Mouse (Mus musculus) heart, postnatal 14 days (tissue): Measurements from ENCODE around the gene Tekt1. TPM values are rescaled to one million over a fixed set of nuclear protein-coding genes. Genes with fewer than 3 reads are reported as not detected.
A peak's percentile ranks its signal among the peaks of the same experiment; 100 is the strongest.
"Not testable (repeated sequence)": the region's sequence is repeated elsewhere in the genome, so short reads cannot be mapped to it uniquely, and the experiment has no call there.

Source experiments
- DNase-seq, 2 experiments: peaks; one replicate each; pipeline ENCODE4 v3.0.0; 2021 to 2022
- intact Hi-C: fragments of 180-260 bp; cut with DNase I; formaldehyde crosslinking; loops from one replicate; pipeline ENCODE4 v1.15.1; 2025
- total RNA-seq, 2 experiments: library from RNA; stranded (reverse); gene quantifications; 2 replicates each; pipeline ENCODE4 v1.2.3; 2021

Tekt1 gene
- total RNA-seq, 2 experiments from 2014 or later = 0.26 TPM; not detected in 1

DNA sequence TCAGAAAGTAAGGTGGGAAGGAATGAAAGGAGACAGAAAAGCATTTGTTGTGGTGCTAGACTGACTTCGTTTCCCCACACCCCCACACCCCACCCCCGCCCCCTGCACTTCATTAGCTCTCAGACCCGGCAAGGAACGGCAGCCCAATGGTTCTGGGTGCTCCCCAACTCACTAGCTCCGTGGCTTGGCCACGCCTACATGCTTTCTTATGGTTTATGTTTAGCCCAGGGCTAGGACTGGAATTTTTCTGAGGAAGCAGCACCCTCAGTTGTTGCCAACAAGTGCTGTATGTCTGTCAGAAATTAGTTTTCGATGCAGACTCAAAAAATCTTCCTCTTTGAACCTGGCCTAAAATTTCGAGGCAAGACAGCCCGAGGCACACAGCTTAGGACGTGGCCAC, 13.7 kb downstream of the Tekt1 start:
- DNase-seq = no peak
- intact Hi-C loops = no loop called here

DNA sequence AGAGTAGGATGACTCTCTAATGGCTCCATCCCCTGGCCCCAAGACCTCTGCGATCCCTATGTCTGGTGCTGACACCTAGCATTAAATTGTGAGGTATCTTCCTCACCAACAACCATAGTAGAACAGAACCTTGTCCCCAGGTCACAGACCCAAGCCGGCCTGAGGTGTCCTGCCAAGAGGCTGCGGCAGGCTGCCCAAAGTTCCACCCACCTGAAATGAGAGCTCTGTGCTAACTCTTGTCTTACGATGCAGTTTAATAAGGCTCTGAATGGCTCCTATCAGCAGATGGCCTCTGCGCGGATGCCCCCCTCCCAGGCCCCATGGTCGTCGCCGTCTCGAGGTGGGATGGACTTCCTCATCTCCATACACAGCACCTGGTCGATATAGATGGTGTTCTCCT, 17.8 kb downstream of the Tekt1 start:
- no peak for DNase-seq
- intact Hi-C loops = loop anchor here (1.0 kb wide), 1 partner anchor 84 kb away; no protein-coding TSS in a partner anchor

DNA sequence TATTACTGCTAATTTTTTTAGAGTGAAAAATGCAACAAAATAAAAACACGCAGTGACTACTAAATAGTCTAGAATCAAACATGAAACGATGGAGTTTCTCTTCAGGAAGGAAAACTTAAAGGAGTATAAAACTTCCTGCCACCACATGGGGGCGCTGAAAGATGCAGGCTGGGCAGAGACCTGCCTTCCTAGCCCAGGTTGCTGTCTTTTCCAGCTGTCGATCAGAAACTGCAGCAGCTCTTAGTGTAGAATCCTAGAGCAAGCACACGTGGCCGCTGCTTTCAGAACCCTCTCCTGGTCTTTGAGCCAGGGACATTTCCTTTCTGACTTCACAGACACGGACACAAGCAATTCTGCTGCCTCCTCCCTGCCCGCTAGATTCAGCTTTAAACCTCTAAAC, 18.3 kb downstream of the Tekt1 start:
- peak; percentile 56 to 75 for DNase-seq
- intact Hi-C loops = loop anchor here (1.0 kb wide), 1 partner anchor 84 kb away; no protein-coding TSS in a partner anchor

DNA sequence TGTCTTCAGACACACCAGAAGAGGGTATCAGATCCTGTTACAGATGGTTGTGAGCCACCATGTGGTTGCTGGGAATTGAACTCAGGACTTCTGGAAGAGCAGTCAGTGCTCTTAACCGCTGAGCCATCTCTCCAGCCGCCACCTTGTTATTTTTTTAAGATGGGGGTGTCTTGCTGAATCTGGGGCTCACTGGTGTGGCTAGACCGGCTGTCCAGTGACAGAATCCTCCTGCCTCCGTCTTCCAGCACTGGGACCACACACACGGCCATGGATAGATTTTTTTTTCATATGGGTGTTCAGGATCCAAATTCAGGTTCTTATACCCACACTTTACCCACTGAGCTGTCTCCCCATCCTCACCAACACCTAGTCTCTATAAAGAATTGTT, 19.0 kb downstream of the Tekt1 start:
- intact Hi-C loops, DNase-seq: not testable (repeated sequence)

DNA sequence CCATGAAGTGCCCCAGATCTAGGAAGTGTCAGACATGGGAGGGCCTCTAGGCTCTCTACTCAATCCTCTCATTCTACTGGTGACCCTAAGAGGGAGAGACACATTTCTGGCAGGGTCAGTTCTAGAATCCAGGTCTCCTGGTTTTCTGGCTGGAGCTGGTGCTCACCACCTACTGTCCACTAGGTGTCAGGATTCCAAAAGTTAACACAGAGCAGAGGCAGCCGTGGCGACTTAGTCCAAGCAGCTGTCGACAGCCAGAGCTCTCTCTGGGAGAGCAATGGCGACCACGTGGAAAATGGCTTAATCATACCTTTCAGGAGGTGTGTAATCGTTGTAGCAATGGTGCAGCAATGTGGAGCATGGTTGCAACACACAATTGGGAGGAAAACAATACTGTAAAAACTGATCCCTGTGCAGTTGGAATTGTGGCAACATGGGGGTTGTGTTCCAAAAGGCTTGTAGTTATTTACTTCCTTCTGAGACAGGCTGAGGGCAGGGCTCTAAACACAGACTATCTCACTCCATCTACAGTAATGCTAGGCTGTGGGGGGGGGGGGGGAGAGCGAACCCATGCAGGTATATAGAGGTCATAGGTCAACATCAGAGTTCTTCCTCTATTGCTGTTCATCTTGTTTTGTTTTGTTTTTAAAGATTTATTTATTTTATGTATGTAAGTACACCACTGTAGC, 19.5 kb downstream of the Tekt1 start:
- intact Hi-C loops = no loop called here
- DNase-seq = peak; percentile 49 to 66

DNA sequence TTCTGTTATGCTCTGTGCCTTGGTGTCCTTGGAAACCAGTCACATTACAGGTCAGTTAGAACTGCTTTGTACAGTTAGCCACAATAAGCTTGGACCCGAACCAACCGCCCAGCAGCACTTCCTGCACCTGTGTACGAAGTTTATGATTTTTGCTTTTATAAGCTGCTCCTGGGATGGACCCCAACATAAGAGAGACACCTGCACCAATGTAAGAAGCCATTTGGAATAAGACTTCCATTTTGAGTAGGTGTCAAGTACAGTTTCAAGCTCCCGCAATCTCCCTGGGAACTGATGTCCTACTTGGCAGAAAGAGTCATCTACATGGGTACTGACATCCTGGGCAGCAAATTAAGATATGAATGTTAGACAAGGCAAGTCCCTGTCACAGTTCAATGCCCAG, 22.5 kb downstream of the Tekt1 start:
- DNase-seq = no peak
- intact Hi-C loops = no loop called here

DNA sequence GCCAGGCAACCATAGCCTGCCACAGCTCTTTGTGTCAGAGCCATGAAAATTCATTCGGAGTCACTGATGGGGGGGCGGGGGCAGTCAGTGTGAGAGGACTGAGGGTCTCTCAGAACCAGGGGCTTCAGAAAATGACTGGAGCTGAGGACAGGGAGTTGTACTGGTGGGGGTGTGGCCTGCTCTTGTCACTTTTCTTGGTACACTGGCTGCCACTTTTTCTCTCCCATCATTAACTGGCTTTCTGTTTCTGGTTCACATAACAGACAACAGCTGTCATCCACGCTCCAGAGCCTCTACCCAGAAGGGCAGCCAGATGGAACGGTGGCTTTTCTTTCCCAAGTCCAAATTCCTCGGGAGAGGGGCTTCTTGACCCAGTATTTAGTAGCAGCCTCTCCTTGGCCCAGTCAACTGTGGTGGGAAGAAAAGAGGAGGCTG, 23.8 kb downstream of the Tekt1 start:
- DNase-seq = no peak
- intact Hi-C loops = no loop called here

DNA sequence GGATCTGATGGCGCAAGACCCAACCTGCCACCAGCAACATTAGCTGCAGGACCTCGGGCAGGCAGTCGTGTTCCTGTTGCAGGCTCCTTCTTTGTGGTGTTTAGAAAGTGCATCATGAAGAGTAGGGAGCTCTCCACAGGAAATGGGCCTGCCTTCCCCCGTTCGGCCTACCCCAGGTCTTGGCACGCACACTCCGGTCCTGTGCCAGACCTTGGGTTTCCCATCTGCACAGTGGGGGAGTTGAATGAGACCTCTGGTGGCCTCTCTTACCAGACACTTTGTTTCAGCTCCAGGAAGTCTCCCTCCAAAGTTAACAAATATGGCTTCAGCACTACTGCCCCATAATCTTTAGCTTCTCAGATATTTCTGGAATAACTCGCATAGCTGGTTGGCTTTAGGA, 25.5 kb downstream of the Tekt1 start:
- no peak for DNase-seq
- intact Hi-C loops = no loop called here

DNA sequence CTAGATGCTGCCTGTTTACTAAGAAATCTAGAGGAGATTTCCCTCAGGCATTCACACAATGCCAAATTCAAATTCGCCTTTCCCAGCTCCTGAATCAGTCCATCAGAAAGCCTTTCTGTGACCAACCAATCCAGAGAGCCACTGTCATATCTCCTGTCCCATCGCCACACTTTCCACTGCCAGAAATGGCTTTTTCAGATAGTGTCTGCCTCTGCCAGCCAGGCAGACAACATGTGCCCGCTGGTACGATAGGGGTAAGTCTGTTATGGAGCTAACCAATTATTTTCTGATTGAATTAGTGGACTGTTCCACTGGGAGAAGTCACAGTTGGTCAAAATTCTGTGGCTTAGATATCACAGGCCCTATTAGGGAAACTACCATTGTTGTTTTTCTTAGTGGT, 27.6 kb downstream of the Tekt1 start:
- DNase-seq = no peak
- intact Hi-C loops = no loop called here

DNA sequence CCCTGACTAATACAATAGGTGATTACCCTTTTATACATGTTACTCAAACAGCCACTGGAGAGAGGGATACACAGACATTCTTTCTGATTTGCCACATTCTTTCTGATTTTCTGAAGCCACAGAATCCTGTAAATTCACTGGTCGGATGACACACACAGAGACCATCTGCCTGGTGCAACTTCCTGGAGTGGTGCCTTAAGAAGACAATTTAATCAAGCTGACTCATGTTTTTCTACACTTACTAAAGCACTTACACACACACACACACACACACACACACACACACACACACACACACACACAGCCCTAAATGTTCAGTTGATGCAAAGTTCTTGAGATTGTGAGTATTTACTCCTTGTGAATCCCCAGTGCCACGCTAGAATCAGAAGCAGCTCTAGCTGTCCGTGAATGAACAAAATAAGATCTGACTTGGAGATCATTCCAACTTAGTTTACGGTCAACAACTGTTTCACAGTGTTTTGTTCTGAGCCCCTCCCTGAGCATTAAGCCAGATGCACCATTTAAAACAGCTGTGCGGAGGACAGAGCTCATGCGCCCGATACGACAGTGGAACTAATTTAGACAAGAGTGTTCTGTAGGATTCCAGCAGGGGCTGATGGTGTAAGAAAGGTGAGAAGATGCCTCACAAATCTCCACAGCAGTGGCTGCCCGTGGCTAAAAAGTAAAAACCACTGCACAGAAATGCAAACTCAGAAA, 29.1 kb downstream of the Tekt1 start:
- no peak for DNase-seq
- intact Hi-C loops = no loop called here

DNA sequence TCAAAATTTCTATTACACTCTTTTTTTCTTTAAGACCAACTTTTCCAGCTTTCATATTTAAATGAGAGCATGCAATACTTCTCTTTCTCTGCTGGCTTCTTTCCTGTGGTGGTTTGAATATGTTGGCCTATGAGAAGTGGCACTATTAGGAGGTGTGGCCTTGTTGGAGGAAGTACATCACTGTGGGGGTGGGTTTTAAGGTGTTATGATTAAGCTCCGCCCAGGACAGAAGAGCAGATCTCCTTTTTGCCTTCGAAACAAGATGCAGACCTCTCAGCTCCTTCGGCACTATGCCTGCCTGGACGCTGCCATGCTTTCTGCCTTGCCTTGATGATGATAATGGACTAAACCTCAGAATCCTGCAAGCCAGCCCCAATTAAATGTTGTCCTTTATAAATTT, 36.5 kb downstream of the Tekt1 start:
- no peak for DNase-seq
- intact Hi-C loops = no loop called here

DNA sequence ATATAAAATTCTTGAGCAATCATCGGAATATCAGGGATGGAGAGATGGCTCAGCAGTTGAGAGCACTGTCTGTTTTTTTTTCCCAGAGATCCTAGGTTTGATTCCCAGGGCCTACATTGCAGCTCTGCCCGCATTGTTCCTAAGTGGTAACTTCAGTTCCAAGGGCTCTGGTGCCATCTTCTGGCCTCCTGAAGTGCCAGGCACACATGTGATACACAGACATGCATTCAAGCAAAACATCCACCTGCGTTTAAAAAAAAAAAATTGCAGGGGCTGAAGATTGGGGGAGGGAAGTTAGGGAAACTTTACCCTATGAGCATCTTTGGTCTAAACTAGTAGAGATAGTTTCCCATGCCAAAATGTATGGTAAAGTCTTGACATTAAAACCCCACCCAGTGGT, 37.8 kb downstream of the Tekt1 start:
- no peak for DNase-seq
- intact Hi-C loops = loop anchor here (5.0 kb wide), 1 partner anchor 97 kb away; no protein-coding TSS in a partner anchor

DNA sequence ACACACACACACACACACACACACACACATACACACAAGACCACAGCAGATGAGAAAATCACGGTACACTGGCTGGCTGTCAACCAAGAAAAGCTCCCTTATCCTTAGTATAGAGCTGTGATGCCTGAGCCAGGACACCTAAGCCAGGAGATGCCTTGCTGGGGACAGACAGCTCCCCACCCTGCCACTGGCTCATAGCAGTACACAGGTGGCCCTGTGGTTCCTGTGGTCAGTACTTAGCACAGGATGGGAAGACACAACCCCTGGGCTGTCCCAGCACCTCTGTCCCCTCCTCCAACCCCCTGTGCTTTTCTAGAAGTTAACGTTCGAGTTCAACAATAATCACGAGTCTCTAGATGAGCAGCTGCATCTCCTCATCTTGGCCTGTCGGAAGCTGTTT, 44.2 kb downstream of the Tekt1 start:
- intact Hi-C loops = no loop called here
- DNase-seq = no peak

DNA sequence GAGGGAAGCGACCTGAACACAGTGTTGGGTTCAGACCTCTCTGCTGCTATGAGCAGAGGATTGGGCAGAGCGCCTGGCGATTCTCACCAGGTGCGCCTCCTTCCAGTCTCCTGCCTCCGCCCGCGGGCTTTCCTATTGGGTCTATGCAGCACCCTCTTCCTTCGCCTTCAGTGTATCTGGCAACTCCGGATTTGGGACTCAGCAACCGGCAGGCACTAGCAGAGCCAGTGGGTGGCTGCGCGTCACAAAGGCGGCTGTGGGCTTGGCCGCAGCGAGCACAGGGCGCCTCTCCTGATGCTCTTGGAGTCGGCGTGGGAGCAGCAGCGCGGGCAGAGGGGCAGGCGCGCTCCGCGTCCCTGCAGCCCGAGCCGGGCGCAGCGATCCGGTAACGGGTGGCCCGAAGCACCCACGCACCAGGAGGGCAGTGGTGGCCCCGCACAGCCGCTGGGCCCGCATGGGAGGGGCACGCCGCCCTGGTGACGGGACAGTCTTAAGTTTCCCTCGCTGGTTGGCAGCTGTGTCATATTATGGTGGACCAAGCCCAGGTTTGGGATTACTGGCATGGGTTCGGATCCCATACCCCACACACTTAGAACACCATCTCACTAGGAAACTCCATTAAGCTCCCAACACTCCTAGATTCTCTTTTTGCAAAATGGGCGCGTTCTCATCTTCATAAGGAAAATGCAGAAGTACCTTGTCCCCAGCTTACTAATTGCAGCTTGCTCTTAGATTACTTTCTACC, 47.9 kb downstream of the Tekt1 start, which contains the start of gene Fbxo39:
Gene Fbxo39 (plus strand): TSS at position 294 of the 745 bp plus-strand sequence.
- peak in 1 of 2 experiments; percentile 16 for DNase-seq
- intact Hi-C loops = no loop called here

DNA sequence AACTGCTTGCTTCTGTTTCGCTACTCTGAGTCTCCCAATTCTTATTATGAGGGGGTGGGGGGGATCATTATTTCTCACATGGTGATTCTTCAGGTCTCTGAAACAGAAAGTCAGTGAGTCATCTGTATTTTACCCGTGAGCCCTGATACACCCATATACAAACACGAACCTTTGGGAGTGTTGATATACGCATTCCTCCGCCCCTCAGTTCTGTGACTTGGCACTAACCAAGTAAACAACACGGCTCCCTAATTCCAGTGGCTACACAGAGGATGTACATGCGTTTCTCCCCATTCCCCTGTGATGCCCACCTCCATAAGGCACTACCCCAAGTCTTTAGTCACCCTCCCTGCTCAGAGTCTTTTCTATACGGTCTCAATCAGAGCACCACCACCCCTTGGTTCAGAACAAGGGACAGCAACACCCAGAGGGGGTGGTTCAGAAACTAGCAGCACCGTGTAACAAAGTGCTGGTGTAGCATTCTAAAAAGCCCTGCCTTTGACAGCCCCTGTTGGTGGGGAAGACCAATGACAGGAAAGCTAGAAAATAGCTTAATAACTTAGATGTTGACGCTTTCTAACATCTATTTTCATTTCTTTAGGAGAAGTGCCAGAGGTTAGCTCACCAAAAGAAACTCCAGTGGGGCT, 50.8 kb downstream of the Tekt1 start:
- no peak for DNase-seq
- intact Hi-C loops = no loop called here

DNA sequence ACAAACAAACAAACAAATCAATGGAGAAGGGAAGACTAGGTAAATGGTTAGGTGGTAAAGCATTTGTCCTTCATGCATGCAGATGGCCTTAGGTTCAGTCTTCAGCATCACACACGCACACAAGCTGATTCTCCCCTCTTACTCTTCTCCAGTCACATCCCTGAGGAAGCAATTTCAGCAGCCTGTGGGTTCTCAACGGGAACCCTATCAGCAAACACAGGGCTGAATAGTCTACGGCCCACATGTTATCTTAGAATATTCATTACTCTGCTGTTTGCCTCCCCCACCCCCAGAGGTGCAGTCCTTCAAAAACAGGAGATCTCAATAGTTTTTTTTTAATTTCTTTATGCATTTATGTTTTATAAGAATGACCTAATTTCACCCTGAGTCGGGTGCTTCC, 51.8 kb downstream of the Tekt1 start:
- intact Hi-C loops = no loop called here

DNA sequence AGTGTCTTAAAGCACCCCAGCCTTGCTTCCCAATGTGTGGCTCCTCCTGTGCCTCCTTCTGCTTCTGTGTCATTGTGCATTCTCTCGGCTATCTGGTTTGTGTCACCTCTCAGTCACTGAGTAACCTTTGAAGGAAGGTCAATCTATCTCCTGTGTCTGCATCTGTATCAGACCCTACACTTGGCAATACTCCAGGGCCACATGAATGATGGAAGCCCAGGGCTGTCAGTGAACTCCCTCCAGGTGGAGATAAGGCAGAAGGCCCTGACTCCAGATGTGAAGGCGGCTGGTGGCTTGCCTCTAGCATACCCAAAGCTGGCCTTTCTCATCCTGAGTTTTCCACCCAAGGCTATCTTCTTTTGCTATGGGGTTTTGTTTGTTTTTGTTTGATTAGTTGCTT, 53.3 kb downstream of the Tekt1 start:
- no peak for DNase-seq
- intact Hi-C loops = no loop called here

More for the DNA sequence above, 51.8 kb downstream of the Tekt1 start:
- no peak for DNase-seq

DNA sequence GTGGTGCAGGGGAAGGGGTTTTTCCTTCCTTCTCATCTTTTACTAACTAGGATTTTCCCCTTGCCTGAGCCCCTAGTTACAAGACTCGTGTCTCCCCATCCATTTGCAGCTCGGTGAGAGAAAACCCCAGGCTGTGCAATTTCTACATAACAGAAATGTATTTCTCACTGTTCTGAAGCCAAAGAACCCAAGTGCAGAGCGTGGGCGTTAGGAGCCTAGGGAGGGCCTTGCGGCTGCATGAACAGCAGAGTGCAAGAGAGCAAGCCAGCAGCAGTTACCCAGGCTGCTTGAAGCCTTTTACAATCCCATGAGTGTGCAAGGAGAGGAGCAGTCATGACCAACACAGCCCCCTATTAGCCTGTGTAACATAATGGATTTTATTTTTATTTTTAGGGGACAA, 54.8 kb downstream of the Tekt1 start:
- no peak for DNase-seq
- intact Hi-C loops = no loop called here

DNA sequence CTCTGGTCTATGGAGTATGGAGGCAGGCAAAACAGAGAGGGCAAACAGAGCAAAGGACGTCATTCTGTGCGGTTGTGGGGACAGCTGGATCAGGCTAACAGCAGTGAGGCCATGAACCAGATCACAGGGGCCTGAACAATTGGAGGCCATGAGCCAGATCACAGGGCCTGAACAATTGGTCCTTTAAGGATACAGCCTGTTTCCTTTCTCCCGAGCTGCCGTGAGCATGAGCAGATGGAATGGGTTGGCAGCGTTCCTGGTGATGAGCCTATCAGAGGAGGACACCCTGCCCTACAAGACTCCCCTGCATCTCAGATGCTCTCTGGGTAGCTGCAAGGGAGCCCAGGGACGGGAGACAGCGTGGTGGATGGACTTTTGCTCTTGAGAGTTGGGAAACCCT, 60.0 kb downstream of the Tekt1 start:
- DNase-seq = peak; percentile 53 to 70
- intact Hi-C loops = no loop called here

DNA sequence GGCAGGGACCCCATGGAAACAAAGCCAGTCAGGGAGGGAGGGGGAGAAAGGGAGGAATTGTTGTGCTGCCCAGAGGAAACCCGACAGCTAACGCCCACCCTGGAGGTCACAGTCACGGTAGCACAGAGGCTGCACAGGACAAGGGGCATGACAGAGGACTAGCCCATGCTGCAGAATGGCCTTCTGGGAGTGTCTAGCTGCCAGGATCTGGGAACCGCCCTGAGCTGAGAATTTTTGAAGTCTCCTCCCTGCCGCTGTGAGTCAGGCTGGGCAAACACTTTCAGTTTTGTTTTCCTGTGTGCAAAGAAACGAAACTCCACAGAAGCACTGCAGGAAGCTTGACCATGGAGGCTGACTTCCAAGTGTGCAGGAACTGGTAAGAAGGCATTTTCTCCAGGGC, 60.9 kb downstream of the Tekt1 start, which contains the start of gene Xaf1:
Gene Xaf1 (plus strand): TSS at position 296 of the 400 bp plus-strand sequence.
- intact Hi-C loops = no loop called here
- peak; percentile 61 to 72 for DNase-seq
